Mouse (Mus musculus) kidney, postnatal 4 days (tissue): ENCODE results near the gene Cpne9.

Source experiments
- DNase-seq, 2 experiments: peaks; one replicate each; pipeline ENCODE4 v3.0.0; 2021; ENCODE audit warnings: mixed read lengths in 2 of 2

The Cpne9 gene

DNA sequence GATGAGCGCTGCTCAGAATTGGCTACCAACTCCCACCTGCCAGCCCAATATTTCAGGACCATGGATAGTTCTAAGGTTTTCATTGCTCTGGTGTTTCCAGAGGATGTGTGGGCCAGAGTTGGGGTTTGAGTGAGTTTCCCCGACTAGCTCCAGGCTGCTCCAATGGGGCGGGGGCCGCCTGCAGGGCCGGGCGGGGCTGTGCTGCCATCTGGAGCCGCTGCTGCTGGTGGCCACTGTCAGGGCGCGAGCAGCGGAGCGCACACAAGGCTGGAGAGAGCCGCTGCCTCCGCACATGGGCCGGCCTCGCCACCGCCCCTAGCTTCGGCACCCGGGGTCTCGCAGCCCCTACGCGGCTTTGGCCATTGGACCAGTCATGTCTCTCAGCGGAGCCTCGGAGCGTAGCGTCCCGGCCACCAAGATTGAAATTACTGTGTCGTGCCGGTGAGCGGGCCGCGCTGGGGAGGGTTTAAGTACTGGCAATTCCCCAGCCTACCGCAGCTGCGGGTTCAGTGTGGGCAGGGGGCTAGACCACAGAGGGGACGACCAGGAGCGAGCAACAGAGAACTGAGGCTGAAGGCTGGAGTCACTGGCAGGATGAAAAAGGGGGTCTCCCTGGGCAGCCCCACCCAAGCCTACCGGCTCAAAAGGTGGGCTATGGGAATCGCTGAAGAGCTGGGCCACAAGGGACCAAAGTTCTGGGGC, at the start of gene Cpne9:
Cpne9 (plus strand) TSS at position 207 of the 702 bp plus-strand sequence.
- DNase-seq = peak; percentile 46 to 69

DNA sequence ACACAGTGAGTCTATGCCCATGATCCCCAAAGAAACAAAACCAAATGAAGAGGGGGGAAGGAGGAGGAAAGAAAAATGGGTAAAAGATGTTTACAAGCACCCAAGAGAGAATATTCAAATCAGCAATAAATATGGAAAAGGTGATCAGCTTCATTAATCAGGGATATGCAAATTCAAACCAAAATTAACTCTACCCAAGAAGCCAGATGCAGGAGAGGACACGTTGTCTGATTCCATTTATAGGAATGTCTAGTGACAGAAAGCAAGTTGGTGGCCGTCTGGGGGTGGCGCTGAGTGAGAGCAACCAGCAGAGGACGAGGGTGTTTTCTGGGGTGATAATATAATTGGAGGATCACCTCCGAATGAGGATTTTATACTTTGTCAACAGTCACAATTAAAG, 47.0 kb upstream of the Cpne9 start:
- DNase-seq = no peak

DNA sequence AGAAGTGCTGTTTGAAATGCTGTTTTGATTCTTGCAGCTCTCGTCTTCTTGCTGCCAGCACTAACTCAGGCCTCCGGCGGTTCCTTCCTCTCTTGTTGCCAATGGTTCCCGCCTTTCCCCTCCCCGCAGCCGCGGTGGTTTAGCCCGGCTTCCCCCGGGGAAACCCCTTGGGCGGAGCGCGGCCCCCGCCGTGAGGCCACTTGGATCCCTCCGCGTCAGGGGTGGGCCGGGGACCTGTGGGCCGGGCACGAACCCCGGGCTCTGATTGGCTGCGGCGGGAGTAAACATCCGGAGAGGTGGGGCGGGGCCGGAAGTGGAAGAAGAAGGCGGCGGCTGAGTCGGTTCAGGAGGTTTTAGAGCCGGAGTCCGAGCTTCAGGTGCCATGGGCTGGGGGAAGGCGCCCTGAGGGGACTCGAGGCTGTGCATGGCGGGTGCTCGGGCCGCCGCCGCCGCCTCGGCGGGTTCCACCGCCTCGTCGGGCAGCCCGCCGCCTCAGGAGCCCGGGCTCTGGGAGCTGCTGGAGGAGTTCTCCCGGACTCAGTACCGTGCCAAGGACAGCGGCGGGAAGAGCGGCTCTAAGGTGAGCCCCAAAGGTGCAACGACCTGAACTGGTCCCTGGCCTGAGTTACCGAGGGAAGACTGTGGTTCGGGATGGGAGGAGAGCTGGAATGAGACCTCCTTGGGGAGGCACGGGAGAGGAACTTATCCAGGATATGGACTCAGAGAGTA, 44.4 kb upstream of the Cpne9 start, which contains the start of gene Mtmr14:
Mtmr14 (plus strand) TSS at position 302 of the 729 bp plus-strand sequence.
- DNase-seq = peak; percentile 99

DNA sequence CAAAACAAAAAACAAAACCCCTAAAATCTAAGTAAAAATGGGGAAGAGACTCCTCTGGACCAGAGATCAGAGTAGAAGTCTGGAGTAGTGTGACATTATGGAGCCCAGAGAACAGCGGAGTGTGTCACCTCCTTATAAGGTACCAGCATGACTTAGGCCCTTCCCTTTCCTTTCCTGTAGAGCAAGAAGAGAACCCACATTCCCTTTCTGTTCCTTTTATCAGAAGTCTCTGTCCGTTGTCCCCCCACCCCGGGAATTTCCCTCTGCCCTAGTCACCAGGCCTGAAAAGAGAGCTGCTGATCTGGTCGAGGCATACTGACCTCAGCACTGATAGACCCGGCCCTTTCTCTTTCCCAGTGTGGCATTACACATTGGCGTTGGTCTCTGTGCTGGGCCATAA, 43.7 kb upstream of the Cpne9 start:
- DNase-seq = peak; percentile 4 to 9

DNA sequence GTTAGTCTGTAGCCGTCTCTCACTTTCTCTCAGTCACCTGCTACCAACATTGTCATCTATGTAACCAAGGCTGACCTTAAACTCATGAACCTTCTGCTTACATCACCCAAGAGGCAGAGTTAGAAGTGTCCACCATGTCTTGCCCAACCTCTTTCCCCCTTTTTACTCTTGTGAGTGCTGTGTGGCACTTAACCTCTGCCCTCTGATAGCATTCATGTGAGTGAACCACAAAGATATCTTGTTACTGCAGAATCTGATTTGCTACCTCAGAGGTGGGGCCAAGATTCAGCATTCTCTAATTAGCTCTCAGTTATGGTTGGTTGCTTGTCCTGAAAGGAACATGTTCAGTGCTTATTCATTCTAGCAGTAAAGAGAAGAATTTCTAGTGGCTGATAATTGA, 39.4 kb upstream of the Cpne9 start:
- no peak for DNase-seq

DNA sequence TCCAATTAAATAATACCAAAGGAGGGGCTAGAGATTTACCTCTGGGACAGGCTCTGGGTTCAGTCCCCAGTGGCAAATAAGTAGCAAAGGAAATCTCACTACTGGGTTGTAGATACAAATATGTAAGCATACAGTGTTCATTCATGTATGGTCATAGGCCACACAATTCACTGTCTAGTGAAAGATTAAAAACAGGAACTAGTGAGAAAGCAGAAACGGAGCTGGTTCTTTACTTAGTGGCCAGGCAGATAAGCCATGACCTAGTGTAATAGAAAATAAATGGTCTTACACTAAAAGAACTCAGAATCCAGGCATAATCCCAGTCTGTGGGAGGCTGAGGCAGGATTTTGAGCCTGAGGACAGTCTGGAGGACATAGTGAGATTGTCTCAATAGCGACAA, 36.5 kb upstream of the Cpne9 start:
- no peak for DNase-seq

DNA sequence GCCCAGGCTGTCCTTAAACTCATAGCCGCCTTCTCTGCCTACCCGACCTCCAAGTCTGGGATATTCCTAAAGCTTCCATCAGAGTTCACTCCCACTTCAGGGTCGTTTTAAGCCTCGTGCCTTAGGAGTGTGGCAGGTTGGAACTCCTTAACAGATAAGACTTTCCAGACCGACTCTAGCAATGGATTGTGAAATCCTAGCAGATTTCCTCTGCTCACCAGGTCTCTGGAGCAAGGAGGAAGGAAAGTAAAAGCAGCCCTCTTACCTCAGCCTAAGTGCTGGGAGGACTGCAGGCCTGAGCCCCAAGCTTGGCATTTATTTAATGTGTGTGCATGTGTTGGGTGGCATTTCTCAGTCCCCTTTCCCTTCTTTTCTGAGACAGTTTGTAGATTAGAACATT, 31.3 kb upstream of the Cpne9 start:
- DNase-seq = no peak

DNA sequence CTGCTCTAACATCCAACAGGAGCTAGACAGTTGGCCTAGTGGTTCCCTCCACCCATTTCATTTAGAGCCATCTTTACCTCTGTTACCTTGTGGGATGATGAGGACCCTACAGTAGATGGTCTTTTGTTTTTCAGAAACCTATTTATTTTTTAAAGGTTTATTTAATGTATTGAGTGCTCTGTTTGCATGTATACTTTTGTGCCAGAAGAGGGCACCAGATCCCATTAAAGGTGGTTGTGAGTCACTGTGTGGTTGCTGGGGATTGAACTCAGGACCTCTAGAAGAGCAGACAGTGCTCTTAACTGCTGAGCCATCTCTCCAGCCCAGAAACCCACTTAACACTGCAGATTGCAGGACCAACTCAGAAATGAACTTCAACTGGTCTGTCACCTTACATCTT, 30.2 kb upstream of the Cpne9 start:
- DNase-seq = no peak

DNA sequence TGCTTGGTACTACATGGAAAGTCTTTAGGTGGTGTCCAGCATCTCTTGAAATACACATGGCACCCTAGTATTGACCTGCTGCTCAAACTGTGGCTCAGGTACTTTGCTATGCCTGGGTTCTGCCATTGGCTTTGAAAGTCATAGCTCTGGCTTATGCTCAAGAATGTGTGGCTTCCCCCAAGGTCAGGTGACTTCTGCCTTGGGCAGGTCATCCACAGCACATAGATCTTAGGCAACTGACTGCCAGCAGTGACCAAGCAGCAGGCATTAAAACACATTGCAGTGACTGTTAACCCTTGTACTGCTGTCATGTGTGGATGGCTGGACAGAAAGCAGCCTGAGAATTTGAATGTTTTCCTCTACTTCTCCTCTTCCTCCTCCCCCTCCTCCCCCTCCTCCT, 27.2 kb upstream of the Cpne9 start:
- no peak for DNase-seq

DNA sequence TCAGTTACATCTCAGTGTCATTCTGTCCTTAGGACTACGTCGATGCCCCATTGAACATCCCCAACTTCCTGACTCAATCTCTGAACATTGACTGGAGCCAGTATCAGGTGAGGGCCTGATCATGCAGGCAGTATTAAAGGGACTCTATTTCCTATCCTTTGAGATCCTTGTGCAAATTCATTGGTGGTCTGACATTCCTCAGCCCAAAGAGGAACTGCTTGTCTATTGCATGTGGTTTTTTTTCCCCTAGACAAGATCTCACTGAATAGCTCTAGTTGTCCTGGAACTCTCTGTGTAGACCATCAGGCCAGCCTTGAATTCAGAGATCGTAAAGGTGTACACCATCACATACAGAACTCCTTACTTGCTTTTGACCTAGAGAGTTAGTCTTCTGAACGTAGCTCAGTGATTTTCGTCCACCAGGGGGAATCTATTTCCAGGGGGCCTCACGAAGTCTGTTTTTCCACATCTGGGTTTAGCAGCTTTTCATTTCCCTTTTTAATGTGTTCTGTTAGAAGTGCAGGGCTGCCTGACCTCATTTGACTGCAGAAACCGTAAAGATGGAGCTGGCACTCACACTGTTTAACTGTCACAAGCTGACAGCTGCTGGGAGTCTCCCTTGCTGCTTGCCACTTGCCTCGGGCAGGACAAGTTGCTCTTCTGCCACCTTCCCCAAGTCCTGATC, 20.8 kb upstream of the Cpne9 start:
- DNase-seq = no peak

DNA sequence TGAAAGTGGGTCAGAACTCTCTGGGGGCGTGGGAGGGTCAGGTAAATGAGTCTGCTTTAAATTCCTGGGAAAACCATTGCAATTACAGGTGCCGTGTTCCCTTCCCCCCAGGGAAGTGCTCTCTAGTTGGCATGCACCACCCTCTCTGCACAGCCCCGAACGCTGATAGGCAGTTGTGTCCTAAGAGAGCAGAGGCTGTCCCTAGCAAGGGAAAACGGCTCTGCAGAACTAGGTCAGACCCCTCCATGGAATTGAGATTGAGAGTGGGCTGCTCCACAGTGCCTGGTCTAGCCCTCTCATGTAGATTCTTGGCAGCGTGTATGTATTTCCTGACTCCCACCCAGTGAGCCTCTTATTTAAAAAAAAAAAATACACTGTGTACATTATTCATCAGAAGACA, 18.6 kb upstream of the Cpne9 start:
- no peak for DNase-seq

DNA sequence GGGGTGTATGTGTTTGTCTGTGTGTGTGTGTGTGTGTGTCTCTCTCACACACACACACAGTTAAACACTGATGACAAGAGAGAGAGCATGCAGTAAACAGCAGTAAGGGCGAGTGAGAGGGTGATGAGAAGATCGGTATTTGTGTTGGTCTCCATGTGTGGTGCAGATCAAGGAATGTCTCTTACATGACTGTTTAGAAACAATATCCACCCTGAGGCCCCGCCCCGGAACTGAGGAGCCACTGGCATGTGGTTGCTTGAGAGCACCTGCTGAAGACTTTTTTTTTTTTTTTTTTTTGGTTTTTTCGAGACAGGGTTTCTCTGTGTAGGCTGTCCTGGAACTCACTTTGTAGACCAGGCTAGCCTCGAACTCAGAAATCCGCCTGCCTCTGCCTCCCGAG, 17.7 kb upstream of the Cpne9 start:
- no peak for DNase-seq

DNA sequence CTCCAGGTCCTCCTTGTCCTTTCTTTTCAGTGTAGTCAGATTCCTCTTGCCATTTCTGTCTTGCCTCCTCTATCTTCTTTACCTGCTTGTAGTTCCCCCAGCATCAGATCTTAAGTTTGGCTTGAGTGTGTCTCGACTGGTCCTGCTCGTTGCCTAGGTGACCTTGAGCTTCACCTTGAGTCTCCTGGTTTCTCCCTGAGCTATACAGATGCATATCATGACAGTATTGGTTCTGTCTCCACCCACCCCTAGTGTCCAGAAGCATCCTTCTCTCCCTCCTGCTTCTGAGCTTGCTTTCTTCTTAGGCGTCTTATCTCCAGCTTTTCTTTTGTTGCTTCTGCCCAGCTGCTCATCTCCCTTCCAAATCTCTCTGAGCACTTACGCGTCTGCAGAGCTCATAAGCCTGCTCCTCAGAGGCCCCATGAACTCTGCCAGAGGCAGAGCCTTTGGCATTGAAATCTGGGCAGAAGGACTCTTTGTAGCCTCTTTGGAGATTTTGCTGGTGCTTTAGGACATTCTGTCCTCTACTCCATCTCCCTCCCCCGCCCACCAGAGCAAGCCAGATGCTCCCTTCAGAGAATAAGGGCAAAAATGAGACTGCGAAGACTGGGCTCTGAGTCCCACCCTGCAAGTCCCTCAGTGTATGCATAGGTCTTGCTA, 15.0 kb upstream of the Cpne9 start:
- no peak for DNase-seq

DNA sequence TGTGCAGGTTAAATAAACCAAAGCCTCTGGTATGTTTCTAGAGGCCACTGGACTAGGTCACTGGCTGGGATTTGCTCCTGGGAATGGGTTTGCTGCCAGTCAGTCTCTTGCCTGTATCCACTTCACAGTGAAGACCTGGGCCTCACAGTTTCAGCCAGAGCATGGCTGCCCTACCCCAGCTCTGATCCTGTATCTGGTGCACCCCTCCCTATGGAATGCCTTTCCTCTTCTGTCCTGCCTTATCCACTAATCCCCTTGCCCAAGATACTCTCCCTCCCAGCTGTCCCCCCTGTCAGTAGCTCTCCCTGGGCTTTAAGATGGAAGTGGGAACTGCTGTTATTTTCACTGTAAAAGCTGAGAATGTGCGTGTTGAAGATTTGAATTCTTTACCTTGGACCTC, 14.1 kb upstream of the Cpne9 start:
- DNase-seq = no peak

DNA sequence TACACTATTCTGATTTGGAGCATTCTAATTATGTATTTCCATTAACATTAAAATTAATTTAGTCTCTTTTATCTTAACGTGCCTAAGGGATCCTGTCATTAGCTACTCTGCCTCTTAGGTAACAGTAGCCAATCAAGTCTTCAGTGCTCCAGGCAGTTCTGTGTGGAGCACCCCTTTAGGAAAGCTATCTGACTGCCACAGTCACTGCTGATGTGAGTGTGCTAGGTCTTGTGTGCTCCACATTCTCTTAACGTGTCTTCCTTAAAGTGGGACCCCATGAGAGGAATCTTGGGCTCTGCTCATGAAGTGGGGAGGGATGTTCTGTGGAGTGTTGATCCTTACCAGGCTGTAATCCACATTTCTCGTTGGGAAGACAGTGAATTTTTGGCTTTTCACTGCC, 9.7 kb upstream of the Cpne9 start:
- no peak for DNase-seq

DNA sequence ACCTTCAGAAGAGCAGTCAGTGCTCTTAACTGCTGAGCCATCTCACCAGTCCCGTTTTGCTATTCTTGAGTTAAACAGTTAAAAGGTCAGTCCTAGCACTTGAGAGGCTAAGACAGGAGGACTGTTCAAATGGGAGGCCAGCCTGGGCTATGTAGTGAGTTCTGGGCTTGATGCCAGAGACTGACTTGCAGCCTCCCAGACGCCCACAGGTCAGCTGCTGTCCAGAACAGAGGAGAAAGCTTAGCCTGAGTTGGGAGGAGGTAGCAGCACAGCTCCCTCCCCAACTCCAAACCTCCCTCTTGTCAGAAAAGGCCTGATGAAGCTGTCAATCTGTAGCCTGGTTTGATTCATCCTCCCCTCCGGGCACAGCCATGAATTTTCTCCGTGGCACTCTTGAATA, 5.3 kb upstream of the Cpne9 start:
- no peak for DNase-seq

DNA sequence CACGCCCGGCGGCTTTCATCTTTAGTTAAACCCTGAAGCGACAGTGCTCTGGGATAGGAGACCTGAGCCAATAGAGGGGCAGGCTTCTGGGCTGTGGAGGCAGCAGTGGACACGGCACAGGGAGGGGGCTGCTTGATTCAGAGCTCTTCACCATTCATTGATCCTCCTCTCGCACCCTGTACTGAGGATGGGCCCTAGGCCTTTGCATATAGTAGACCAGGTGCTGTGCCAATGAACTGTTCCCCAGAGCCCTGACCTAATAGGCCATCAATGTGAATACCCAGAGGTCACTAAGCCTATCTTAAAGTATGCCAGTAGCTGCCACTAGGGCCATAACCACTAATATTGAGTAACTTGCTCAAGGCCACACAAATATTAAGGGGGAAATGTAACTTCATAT, 431 bp upstream of the Cpne9 start:
- no peak for DNase-seq

DNA sequence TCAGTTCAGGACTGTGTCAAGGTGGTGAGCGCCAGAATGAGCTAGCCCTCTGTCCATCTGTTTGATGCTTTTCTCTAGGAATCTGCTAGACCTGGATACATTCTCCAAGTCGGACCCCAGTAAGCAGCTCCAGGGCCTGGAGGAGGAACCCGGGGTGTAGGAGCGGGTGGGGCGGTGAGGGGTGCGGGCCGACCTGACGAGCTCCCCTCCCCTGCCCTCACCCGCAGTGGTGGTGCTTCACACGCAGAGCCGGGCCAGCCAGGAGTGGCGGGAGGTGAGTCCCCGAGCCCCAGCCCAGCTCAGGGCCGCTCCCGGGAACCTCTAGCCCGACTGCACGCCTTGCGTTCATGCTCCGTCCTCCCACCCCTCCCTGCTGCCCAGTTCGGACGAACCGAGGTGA, 862 bp downstream of the Cpne9 start:
- DNase-seq = no peak

DNA sequence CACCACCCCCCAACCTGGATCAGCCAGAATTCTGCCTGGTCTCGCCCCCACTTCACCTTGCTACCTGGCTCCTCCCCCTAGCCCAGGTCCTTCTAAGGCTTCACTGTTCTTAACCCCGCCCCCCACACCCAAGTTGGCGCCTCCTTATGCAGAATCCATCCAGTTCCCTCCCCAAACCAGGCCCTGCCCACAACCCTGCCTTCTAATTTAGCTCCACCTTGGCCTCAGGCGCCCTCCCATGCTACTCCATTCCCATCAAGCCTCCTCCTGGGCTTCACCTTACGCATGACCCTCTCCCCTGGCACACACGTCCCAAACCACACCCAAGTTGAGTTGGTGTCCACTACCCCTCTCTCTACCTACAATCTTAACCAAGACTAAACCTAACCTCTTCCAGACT, 1.4 kb downstream of the Cpne9 start:
- peak; percentile 12 to 22 for DNase-seq

DNA sequence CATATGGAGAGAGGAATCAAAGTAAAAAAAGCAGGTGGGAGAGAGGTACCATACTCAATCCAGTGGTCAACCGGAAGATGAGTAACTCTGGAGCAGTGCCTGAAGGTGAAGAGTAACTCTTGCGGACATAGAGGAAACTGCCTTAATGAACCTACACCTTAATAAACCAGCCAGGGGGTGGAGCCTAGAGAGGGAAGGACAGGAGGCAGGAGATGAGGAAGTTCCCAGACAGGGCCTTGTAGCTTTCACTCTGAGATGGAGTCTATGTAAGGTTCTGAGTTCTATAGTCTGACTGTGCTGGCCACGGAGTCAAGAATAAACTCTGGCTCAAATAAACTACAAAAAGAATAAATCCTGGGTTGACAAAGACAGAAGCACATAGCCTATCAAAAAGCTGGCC, 2.8 kb downstream of the Cpne9 start:
- DNase-seq = no peak

DNA sequence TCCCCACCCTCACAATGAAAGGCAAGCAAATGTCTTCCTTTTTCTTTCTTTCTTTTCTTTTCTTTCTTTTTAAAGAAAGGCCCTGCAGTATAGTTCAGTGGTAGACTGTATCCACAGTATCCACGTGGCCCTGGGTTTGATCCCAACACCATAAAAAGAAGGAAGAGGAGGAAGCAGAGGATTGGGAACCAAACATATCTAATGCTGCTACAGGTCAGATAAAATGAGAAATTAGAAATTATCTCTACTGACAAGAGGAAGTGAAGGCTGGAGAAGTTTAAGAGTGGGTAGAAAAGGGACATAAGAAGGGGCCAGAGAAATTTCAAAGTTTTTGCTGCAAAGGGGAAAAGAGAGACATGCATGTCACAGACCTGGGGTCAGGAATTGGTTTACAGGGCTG, 4.2 kb downstream of the Cpne9 start:
- no peak for DNase-seq

DNA sequence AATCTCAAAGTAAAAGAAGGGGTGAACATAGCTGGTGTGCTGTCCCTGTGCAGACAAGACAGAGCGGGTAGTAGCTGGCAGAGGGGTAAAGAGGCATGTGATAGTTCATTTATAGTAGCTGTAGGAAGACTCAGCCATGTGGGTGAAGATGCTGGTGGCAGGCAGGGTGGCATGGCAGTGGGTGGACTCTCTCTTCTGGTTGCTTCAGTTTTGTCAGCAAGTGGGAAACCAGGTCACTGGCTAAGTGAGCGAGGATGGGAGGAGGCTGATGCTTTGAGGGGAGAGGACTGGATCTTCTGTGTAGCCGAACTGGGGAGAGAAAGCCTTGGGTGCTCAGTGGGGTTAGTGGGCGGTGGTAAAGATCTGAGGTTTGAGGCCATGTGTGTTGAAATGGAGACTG, 5.1 kb downstream of the Cpne9 start:
- no peak for DNase-seq

DNA sequence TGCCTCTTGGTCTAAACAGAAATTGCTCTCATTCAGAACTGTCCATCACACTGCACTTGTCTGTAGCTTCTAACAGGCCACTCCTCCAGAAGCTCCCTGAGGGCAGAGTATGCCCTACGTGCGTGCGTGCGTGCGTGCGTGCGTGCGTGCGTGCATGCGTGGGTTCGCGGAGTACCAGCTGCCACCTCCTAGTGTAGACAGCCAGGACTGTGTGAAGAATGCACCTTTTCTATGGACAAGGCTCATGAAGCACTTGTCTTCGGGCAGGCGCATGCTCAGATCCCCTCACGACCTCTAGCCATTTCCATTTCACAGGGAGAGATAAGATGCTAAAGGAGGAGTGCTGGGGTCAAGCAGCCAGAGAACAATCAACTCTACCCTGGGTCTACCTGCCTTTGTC, 7.2 kb downstream of the Cpne9 start:
- DNase-seq = no peak

DNA sequence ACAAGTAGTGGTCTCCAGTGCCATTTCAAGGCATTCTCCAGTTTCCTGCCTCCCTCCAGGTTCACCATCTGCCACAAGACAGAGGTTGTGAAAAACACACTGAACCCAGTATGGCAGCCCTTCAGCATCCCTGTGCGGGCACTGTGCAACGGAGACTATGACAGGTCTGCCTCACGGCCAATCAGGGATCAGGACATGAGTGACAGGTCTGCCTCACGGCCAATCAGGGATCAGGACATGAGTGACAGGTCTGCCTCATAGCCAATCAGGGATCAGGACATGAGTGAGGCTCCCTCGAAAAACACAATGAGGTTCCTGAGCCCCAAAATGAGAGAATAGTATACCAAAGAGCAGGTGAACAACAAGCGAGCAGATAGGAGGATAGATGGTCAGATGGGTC, 8.2 kb downstream of the Cpne9 start:
- DNase-seq = no peak
